Mouse (Mus musculus) layer of hippocampus, postnatal 25 days (tissue): ENCODE measurements around the gene 2210011C24Rik. TPM values are rescaled to one million over a fixed set of nuclear protein-coding genes. Genes with fewer than 3 reads are reported as not detected.

Experiments used
- DNase-seq, 2 experiments: peaks; one replicate each; pipeline ENCODE4 v3.0.0; 2022; ENCODE audit warnings: mixed read lengths in 2 of 2, low spot score in 1 of 2; ENCODE audit errors: extremely low spot score in 1 of 2
- microRNA-seq, 2 experiments: library from miRNA; unstranded; fragments of <30 nt; microRNA quantifications; one replicate each; pipeline ENCODE4 v1.2.0; 2021
- total RNA-seq, 2 experiments: library from RNA; stranded (reverse); gene quantifications; 2 replicates each; pipeline ENCODE4 v1.2.3; 2021

2210011C24Rik gene
- total RNA-seq, 2 experiments from 2014 or later: 1.9 to 2.3 TPM

GRCm38 (mm10) chr8:83971121-83971520, 40.9 kb downstream of the 2210011C24Rik start:
- no peak for DNase-seq

DNA sequence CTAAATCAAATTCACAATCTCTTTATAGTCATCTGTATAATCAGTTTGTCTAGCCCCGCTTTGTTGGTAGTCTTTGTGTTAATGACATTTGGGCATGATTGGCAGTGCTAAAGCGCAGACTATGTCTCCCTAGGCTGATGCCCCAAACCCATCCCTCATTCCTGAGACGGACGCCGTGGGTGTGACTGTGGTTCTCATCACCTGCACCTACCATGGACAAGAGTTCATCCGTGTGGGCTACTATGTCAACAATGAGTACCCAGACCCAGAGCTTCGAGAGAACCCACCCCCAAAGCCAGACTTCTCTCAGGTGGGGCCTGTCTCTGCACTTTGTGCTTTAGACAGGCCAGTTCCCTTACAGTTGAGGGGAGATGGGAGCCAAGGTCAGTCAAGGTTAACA, 44.3 kb downstream of the 2210011C24Rik start:
- DNase-seq: no peak

- DNase-seq: no peak
Observed at GRCm38 (mm10) chr8:83964015-83964765, 47.8 kb downstream of the 2210011C24Rik start.

Small RNAs within 50 kb of the gene (microRNA-seq; reads per million reads assigned to microRNA genes)
- gene Mir1199 (5.5 to 7.2 reads per million in 2 experiments), gene Mir8111 (5.0 to 6.2 reads per million in 2 experiments)

Other genes with a start within 250 kb of the 2210011C24Rik start
- gene Adgrl1, start 112.1 kb downstream of the 2210011C24Rik start, total RNA-seq: 100 to 1,000 TPM; 315 to 348 TPM
- gene Gm10644, start 57.0 kb downstream of the 2210011C24Rik start, total RNA-seq: under 1 TPM; 0.49 to 0.54 TPM
- gene Asf1b, start 56.7 kb downstream of the 2210011C24Rik start, total RNA-seq: 1 to 10 TPM in 1 of 2 experiments, under 1 TPM in 1; 0.39 to 1.2 TPM
- 100 to 1,000 TPM; 257 to 273 TPM for gene Prkaca, start 39.2 kb downstream of the 2210011C24Rik start, total RNA-seq
- 10 to 100 TPM; 44.2 to 45.4 TPM for gene Samd1, start 14.5 kb downstream of the 2210011C24Rik start, total RNA-seq
- under 1 TPM; 0.20 to 0.33 TPM for gene 1700067K01Rik, start 10.7 kb downstream of the 2210011C24Rik start, total RNA-seq
- gene Palm3, start 9.3 kb upstream of the 2210011C24Rik start, total RNA-seq: 1 to 10 TPM; 2.7 to 2.9 TPM
- 1 to 10 TPM; 2.0 to 2.4 TPM for gene Il27ra, start 30.4 kb upstream of the 2210011C24Rik start, total RNA-seq
- gene Rln3, start 32.8 kb upstream of the 2210011C24Rik start, total RNA-seq: not detected
- 1 to 10 TPM; 4.4 to 4.5 TPM for gene Gm10643, start 53.0 kb upstream of the 2210011C24Rik start, total RNA-seq
- gene Rfx1, start 54.7 kb upstream of the 2210011C24Rik start, total RNA-seq: 10 to 100 TPM; 19.8 to 24.1 TPM
- 10 to 100 TPM; 18.5 to 19.1 TPM for gene Dcaf15, start 92.6 kb upstream of the 2210011C24Rik start, total RNA-seq
- gene Podnl1, start 113.8 kb upstream of the 2210011C24Rik start, total RNA-seq: not detected
- 10 to 100 TPM; 52.6 to 54.0 TPM for gene Cc2d1a, start 135.8 kb upstream of the 2210011C24Rik start, total RNA-seq
- 1 to 10 TPM; 1.4 to 2.1 TPM for gene 4930432K21Rik, start 135.9 kb upstream of the 2210011C24Rik start, total RNA-seq
- 1 to 10 TPM; 2.6 to 3.0 TPM for gene Nanos3, start 173.0 kb upstream of the 2210011C24Rik start, total RNA-seq
- gene Zswim4, start 224.9 kb upstream of the 2210011C24Rik start, total RNA-seq: 10 to 100 TPM; 16.5 to 20.4 TPM
- 100 to 1,000 TPM; 140 to 152 TPM for gene D8Ertd738e, start 237.5 kb upstream of the 2210011C24Rik start, total RNA-seq
- 10 to 100 TPM; 18.4 to 20.6 TPM for gene Mri1, start 245.2 kb upstream of the 2210011C24Rik start, total RNA-seq